Mouse (Mus musculus) bone marrow, adult 2 months (tissue): ENCODE measurements around the gene D6Wsu163e.

ENCODE experiments used
- CTCF ChIP-seq: fragments of 200-500 bp; IDR thresholded peaks from 2 replicates; pipeline ENCODE4 v1.5.1; 2011; ENCODE audit warnings: low read length, control low read depth; ENCODE audit not compliant: control insufficient read depth, insufficient read depth
- POLR2A ChIP-seq: fragments of 200-500 bp; IDR thresholded peaks from 2 replicates; pipeline ENCODE4 v1.6.1; 2011; ENCODE audit warnings: low read depth, mild to moderate bottlenecking, control low read depth, low read length, borderline replicate concordance; ENCODE audit not compliant: control insufficient read depth

DNA sequence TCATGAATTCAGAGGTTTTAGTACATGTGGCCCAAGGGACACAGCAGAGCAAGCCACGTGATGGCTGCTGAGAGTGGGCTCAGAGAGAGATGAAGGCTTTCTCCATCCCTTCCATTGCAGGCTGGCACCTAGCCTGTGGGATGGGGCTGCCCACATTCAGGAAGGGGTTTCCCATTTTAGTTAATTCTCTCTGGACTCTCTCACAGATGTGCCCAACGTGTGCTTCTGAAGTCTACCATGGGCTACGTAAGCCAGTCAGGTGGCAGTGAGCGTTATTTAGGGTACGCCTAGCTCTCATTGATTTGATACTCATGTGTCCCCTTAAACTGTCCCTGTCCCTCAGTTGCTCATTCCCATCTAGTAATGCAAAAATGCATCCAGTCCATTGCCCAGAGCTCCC is 24.8 kb upstream of the D6Wsu163e start:
- TF ChIP-seq CTCF = no peak
- no peak for TF ChIP-seq POLR2A
